Mouse (Mus musculus) mesoderm, embryonic 11.5 days (tissue): ENCODE data around the gene Fahd1.
A peak's percentile ranks its signal among the peaks of the same experiment; 100 is the strongest.

Source experiments
- DNase-seq: peaks from one replicate; pipeline ENCODE4 v3.0.0-alpha.2; 2012; ENCODE audit warnings: low read depth, low spot score

The Fahd1 gene

DNA sequence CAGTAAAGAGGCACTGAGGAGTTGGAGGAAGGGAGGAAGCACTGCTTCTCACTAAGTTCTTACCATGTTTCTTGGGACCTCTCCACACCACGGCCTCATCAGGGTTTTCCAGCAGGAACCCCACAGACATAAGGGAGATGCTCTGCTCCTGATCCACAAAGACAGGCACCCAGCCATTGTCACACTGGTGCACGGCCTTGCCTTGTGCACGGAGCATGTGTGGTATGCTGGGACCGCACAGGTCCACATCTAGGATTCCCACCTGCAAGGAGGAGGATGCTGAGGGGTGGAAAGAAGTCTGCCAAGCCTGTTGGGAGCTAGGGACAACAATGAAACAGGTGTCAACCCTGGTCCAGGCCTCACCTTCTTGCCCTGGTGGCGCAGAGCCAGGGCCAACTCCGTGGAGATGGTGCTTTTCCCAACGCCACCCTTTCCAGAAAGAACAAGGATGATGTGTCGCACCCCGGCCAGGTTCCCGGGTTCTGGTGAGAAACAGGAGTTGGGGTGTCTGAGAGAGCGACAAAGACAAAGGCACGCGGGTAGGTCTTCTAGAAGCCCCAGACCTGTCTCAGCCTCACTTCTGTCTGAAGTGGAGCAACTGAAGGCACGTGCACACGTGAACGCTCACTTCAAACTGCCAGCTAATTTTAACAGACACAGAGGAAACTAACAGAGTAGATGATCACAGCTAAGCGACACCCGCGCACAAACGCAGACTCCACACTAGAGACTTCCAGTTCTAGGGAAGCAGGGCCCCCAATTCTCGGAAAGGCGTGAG lies 35.4 kb upstream of the Fahd1 start:
- no peak for DNase-seq

GRCm38 (mm10) chr17:24884391-24884790 lies 34.2 kb upstream of the Fahd1 start:
- no peak for DNase-seq

- peak; percentile 58 for DNase-seq
Observed at GRCm38 (mm10) chr17:24881738-24882440, 31.7 kb upstream of the Fahd1 start.

GRCm38 (mm10) chr17:24878531-24878930 lies 28.4 kb upstream of the Fahd1 start:
- no peak for DNase-seq

- DNase-seq = no peak
Observed at GRCm38 (mm10) chr17:24878117-24878397, 27.9 kb upstream of the Fahd1 start.

DNA sequence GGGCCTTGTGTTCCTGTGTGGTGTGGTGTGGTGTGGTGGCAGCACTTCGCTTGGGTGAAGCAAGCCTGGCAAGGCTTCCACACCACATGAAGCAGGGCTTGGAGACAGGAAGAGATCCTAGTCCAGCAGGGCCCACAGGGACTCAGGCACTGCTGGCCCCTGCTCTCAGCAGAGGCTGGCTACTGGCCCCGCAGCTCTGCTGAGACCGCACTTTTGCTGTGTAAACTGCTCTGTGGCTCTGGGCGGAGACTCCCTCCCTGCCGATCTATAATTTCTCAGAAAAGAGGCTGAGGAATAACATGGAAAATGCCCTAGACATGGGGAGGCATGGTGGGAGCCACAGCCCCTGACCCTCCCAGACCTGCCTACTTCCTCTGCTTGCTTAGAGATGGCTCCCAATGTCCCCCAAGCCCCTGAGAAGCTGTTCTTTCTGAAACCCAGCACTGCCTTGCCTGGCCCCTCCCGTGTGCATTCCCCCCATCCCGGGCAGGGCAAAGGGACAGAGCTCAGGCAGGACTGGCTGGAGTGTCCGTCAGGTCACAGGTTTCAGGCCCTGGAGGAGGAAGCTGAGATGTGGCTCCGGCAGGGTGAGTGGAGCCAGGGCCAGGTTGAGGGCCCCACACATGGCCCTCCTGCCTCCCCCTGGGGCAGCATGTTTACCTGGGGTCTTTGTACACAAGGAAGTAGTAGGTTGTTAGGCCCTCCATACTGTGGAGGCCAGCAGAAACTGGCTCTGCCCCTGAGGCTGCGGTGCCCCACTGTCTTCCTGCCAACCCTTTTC lies 27.4 kb upstream of the Fahd1 start:
- no peak for DNase-seq

DNA sequence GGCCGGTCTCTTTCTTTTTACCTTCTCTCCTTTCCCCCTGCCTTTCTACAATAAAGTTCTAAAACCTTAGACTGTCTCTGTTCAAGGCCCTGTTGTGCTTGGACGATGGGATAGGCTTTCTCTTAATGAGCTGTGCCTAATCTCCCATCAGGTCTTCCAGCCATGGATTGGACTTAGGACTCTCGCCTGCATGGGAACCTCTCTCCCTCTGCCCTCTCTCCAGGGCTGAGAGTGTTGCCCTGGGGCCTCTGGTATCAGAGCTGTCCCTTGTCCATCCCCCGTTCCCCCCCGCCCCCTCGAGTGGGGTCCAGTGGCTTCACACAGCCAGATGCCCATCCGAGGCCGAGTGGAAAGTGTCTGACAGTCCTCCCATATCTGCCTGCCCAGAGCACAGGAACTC lies 24.8 kb upstream of the Fahd1 start:
- DNase-seq = no peak

- no peak for DNase-seq
Observed at GRCm38 (mm10) chr17:24874405-24874745, 24.2 kb upstream of the Fahd1 start.

DNA sequence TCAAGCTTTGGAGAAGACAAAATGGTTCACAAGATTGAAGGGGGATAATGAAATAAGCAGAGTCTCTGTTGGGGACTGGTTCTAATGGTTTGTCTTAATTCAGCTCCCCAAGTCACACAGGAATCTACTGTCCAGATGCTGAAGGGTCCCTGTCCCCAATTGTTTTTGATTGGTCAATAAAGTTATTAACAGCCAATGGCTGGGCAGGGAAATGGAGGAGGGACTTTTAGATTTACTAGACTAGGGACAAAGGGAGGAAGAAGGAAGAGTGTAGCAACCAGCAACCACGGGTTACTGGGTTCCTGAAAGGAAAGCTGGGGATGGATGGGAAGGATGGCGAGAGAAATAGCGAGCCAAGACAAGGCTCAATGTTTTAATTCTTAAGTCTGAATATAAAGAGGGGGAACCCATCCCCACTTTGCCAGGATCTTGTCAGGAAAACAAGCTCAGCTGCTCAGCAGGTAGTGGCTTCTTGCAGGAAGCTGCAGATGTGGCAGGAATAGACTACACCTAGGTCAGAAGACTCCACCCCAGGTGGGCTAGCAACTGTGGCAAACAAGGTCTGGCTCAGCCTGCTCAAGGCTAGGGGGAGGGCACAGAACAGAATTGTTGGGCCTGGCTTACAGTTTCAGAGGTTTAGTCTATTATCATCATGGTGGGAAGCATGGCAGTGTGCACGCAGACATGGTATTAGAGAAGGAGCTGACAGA lies 23.7 kb upstream of the Fahd1 start:
- no peak for DNase-seq

- DNase-seq = no peak
Observed at GRCm38 (mm10) chr17:24867914-24868313, 17.8 kb upstream of the Fahd1 start.

DNA sequence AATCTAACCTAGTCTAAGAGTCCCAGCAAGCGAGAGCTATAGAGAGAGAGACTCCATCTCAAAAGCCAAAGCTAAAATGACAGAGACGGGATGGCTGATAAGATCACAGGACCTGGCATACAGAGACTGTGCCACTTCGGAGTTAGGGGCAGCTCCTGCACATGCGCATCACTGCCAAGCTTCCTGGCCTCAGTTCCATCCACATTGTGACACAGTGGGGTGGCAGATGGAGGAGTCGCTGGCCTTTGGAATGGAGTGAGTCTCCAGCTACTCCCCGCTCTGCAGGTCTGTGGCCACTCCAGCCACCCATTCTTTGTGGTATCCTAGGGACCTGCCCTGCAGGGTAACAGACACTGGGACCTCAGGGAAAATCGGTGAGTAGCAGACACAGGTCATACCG lies 15.6 kb upstream of the Fahd1 start, which contains the start of gene Igfals:
Gene Igfals (plus strand): TSS at position 222 of the 400 bp plus-strand sequence.
- DNase-seq = no peak

- no peak for DNase-seq
Observed at GRCm38 (mm10) chr17:24861785-24862184, 11.6 kb upstream of the Fahd1 start.

DNA sequence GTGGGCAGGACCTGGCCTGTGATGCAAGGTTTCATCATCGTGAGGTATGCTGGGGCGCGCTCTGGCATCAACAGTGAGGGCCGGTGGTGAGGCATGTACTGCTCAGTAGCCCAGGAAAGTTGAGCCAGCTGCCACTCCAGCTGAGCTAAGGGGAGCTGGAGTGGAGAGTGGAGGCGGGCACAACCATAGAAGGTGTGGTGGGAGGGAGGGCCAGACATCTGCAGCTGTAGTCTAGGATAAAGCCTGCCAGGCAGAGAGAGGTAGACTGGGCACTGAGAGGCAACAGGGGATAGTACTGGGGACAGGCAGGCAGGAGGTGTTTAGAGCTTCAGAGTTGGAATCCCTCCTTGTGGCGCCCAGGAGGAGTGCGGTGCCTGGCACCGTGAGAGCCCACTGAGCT lies 9.9 kb upstream of the Fahd1 start:
- no peak for DNase-seq

DNA sequence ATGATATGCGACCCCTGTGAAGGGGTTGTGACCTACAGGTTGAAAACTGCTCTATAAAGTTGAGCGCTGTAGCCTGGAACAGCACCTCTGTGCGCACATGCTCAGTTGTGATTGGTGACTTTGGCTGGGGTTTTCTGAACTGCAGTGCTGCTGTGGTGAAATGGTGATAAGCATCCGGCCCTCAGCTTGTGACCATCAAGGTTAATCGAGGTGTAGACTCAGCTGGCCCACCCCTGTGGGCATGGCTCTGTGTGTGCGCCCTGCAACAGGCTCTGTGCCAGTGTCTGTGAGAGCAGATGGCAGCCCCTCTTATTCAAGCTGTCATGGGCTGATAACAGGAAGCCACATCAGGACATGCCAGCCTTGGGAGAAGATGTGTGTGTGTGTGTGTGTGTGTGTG lies 8.8 kb upstream of the Fahd1 start:
- DNase-seq = no peak

GRCm38 (mm10) chr17:24857831-24858470 lies 7.8 kb upstream of the Fahd1 start:
- no peak for DNase-seq

GRCm38 (mm10) chr17:24856589-24856988 lies 6.4 kb upstream of the Fahd1 start:
- no peak for DNase-seq

GRCm38 (mm10) chr17:24855838-24856464 lies 5.8 kb upstream of the Fahd1 start:
- no peak for DNase-seq

- DNase-seq = no peak
Observed at GRCm38 (mm10) chr17:24851381-24852125, 1.4 kb upstream of the Fahd1 start.

GRCm38 (mm10) chr17:24850773-24851127 lies 586 bp upstream of the Fahd1 start:
- DNase-seq = no peak

GRCm38 (mm10) chr17:24849733-24850064 lies 465 bp downstream of the Fahd1 start:
- no peak for DNase-seq

DNA sequence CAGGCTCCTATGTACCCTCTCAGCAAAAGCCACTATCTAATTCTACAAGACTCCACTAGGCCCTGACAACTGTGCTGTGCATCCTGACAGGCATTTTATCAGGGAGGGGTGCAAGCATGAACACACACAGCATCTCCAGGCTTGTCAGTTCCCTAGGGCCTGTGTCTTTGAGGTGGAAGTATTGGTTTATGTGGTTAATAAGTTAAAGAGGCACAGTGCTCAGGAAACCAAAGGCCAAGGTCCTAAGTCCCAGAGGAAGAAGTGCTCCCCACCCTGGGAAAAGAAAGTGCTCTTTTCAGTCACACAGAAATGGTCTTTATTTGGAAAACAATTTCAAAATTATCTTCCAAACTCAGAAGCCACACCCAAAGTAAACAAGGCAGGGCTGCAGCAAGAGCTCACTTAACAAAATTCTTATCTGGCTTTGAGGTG lies 1.5 kb downstream of the Fahd1 start:
- DNase-seq = no peak
